Mouse (Mus musculus): ENCODE results near the gene Flad1. TPM values are rescaled to one million over a fixed set of nuclear protein-coding genes. Genes with fewer than 3 reads are reported as not detected.

Gene Flad1
- polyA plus RNA-seq, 1 experiment from 2014 or later: 26.1 TPM

GRCm38 (mm10) chr3:89406887-89407286 is 4.8 kb downstream of the Flad1 start:
- H3K4me3 ChIP-seq: no peak overlapping the region
- H3K4me1 ChIP-seq: peaks cover 8% of the 10 kb centered on the region
- WGBS: 92% methylated on average over 6 of the region's 6 CpGs
- DNase-seq (ENCODE audit: low spot score): no peak
- H3K27ac ChIP-seq: no peak overlapping the region
- H3K27me3 ChIP-seq (ENCODE audit: low read depth, poor library complexity, severe bottlenecking): no peaks in the 10 kb centered on the region
- no peaks in the 10 kb centered on the region for H3K9me3 ChIP-seq (replicated peaks)
- H3K36me3 ChIP-seq: peaks cover 48% of the 10 kb centered on the region

DNA sequence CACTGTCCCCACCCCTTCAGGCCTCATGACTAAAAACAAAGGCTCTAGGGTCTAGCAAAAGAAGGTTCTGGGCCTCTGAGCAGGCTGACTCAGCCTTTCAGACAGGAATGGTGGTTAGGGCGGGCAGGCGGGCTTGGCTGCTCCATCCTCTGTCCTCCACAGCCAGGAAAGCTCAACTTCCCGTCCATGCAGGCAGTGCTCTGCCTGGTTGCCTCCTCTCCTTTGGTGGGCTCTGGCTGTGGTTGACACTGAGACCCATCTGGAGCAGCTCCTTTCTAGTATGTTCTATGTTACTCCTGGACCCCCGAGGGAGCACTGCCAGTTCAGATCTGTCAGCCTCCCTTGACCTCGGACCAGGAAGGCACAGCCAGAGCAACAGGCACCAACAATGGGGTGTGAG is 9.0 kb downstream of the Flad1 start, which contains the start of gene Lenep:
Gene Lenep, minus strand, starts transcription at position 101 of the 400 bp plus-strand sequence.
- no peak for DNase-seq (ENCODE audit: low spot score)
- Histone ChIP-seq H3K4me3 (no peak within 1 kb of the TSS), H3K9me3 (replicated peaks) (no peaks in the 10 kb centered on the region), H3K4me1 (no peaks in the 10 kb centered on the region; the same call in 1 of the 2 replicates), H3K27me3 (ENCODE audit: low read depth, poor library complexity, severe bottlenecking) (no peaks in the 10 kb centered on the region), H3K27ac (no peak within 1 kb of the TSS), H3K36me3 (peaks cover 40% of the 10 kb centered on the region)
- WGBS: 85% methylated on average over 5 of the region's 5 CpGs

DNA sequence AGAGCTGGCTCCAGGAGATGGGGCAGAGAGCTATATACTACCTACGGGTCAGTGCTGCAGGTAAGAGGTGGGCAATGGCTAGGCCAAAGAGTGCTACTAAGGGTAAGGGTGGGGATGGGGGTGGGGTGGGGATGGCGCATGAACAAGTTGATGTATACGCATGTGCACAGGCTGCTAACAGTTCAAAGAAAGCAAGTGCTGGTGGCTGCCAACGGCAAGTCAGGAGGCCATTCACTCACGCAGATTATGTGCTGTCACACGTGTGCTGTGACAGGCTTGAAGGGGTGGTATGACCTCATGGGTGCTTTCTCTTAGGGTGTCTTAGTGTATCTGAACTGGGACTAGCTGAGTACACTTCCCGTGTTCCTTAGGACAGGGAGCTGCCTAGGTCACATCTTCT is 10.3 kb downstream of the Flad1 start:
- Histone ChIP-seq H3K9me3 (replicated peaks) (no peaks in the 10 kb centered on the region), H3K4me1 (peaks cover 7% of the 10 kb centered on the region), H3K36me3 (peaks cover 34% of the 10 kb centered on the region), H3K27ac (no peak overlapping the region), H3K27me3 (ENCODE audit: low read depth, poor library complexity, severe bottlenecking) (no peaks in the 10 kb centered on the region), H3K4me3 (no peak overlapping the region)
- no peak for DNase-seq (ENCODE audit: low spot score)
- WGBS: 88% methylated on average over 7 of the region's 7 CpGs

- H3K9me3 ChIP-seq (replicated peaks): no peaks in the 10 kb centered on the region
- WGBS: 2% methylated on average over 4 of the region's 4 CpGs
- H3K4me1 ChIP-seq: peaks cover 54% of the 10 kb centered on the region
- peak overlapping the region; percentile 88; the same call in 1 of the 2 replicates for H3K27ac ChIP-seq
- H3K4me3 ChIP-seq: peak overlapping the region; percentile 59
- H3K27me3 ChIP-seq (ENCODE audit: low read depth, poor library complexity, severe bottlenecking): peaks cover 16% of the 10 kb centered on the region
- H3K36me3 ChIP-seq: no peaks in the 10 kb centered on the region
- DNase-seq (ENCODE audit: low spot score): no peak
Measured at GRCm38 (mm10) chr3:89396654-89397005, 15.0 kb downstream of the Flad1 start.

GRCm38 (mm10) chr3:89395806-89396653 is 15.6 kb downstream of the Flad1 start:
- peaks cover 22% of the 10 kb centered on the region for H3K27me3 ChIP-seq (ENCODE audit: low read depth, poor library complexity, severe bottlenecking)
- H3K4me1 ChIP-seq: peaks cover 60% of the 10 kb centered on the region
- peak overlapping the region; percentile 59 for H3K4me3 ChIP-seq
- under 1% methylated on average over 44 of the region's 44 CpGs for WGBS
- H3K36me3 ChIP-seq: no peaks in the 10 kb centered on the region
- H3K27ac ChIP-seq: peak overlapping the region; percentile 88
- peak; percentile 84 for DNase-seq (ENCODE audit: low spot score)
- no peaks in the 10 kb centered on the region for H3K9me3 ChIP-seq (replicated peaks)

DNA sequence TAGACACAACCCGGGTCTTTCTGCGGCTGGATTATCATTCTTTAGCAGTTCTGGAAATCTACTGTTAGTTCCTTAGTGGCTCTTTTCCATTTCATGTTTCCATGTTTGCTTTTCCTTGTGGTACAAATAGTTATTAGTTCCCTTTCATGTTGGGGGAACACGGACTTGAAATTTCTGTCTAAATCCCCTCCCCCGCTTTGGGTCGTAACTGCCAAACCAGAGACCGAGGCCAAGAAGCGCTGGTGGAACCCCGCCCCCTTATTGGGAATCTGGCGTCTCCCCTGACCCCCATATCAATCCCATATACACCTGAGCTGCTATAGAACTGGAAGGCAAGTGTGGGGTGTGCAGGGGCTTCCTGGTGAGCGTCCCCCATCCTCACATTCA is 16.3 kb downstream of the Flad1 start:
- DNase-seq (ENCODE audit: low spot score): no peak
- H3K4me1 ChIP-seq: peaks cover 66% of the 10 kb centered on the region
- H3K27ac ChIP-seq: peak overlapping the region; percentile 88; the same call in 1 of the 2 replicates
- no peaks in the 10 kb centered on the region for H3K36me3 ChIP-seq
- H3K27me3 ChIP-seq (ENCODE audit: low read depth, poor library complexity, severe bottlenecking): peaks cover 29% of the 10 kb centered on the region
- WGBS: under 1% methylated on average over 10 of the region's 10 CpGs
- no peaks in the 10 kb centered on the region for H3K9me3 ChIP-seq (replicated peaks)
- H3K4me3 ChIP-seq: peak overlapping the region; percentile 59

- peak; percentile 87 for DNase-seq (ENCODE audit: low spot score)
- Histone ChIP-seq H3K4me3 (peak overlapping the region; percentile 59), H3K4me1 (peaks cover 71% of the 10 kb centered on the region), H3K36me3 (no peaks in the 10 kb centered on the region), H3K27me3 (ENCODE audit: low read depth, poor library complexity, severe bottlenecking) (peaks cover 33% of the 10 kb centered on the region), H3K9me3 (replicated peaks) (no peaks in the 10 kb centered on the region), H3K27ac (peak overlapping the region; percentile 88)
- 0% methylated on average over 12 of the region's 12 CpGs for WGBS
Measured at GRCm38 (mm10) chr3:89394894-89395256, 16.8 kb downstream of the Flad1 start.

- Histone ChIP-seq H3K27me3 (ENCODE audit: low read depth, poor library complexity, severe bottlenecking) (peaks cover 37% of the 10 kb centered on the region), H3K36me3 (no peaks in the 10 kb centered on the region), H3K27ac (peak within 1 kb of the TSS; percentile 88), H3K4me1 (peaks cover 74% of the 10 kb centered on the region), H3K4me3 (peak within 1 kb of the TSS; percentile 59), H3K9me3 (replicated peaks) (no peaks in the 10 kb centered on the region)
- DNase-seq (ENCODE audit: low spot score): peak; percentile 76
- under 1% methylated on average over 42 of the region's 42 CpGs for WGBS
Measured at GRCm38 (mm10) chr3:89394006-89394893, 17.4 kb downstream of the Flad1 start, which contains the start of gene Zbtb7b. TSS of gene Zbtb7b (minus strand) at chr3:89394776.

DNA sequence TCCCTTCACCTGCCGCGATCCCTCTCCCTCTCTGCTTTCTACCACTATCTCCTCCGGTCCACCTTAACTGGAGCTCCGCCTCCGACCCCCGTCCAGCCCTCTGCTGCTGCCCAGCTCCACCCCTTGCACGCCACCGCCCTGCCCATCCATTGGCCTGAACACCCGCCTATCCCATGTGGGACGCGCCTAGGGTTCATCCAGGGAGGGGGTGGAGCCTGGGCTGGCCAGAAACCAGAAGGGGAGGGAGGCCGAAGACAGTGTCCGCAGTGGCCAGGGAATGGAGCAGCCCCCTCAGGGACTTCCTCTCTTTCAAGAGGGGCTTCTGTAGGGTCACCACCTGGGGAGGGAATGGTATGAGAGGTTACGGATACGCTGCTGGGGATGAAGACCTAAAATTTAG is 18.1 kb downstream of the Flad1 start:
- H3K4me1 ChIP-seq: peaks cover 80% of the 10 kb centered on the region

GRCm38 (mm10) chr3:89392871-89393311 is 18.8 kb downstream of the Flad1 start:
- peaks cover 38% of the 10 kb centered on the region for H3K27me3 ChIP-seq (ENCODE audit: low read depth, poor library complexity, severe bottlenecking)
- peak; percentile 50 for DNase-seq (ENCODE audit: low spot score)
- no peaks in the 10 kb centered on the region for H3K9me3 ChIP-seq (replicated peaks)
- peak overlapping the region; percentile 59 for H3K4me3 ChIP-seq
- H3K27ac ChIP-seq: peak overlapping the region; percentile 88
- no peaks in the 10 kb centered on the region for H3K36me3 ChIP-seq
- 0% methylated on average over 20 of the region's 24 CpGs for whole genome bisulfite sequencing
- peaks cover 87% of the 10 kb centered on the region for H3K4me1 ChIP-seq

More for the DNA sequence above, 18.1 kb downstream of the Flad1 start:
- Histone ChIP-seq H3K27me3 (ENCODE audit: low read depth, poor library complexity, severe bottlenecking) (peaks cover 38% of the 10 kb centered on the region), H3K36me3 (no peaks in the 10 kb centered on the region), H3K9me3 (replicated peaks) (no peaks in the 10 kb centered on the region), H3K27ac (peak overlapping the region; percentile 88), H3K4me3 (peak overlapping the region; percentile 59)
- peak; percentile 95 for DNase-seq (ENCODE audit: low spot score)
- under 1% methylated on average over 15 of the region's 15 CpGs for WGBS

DNA sequence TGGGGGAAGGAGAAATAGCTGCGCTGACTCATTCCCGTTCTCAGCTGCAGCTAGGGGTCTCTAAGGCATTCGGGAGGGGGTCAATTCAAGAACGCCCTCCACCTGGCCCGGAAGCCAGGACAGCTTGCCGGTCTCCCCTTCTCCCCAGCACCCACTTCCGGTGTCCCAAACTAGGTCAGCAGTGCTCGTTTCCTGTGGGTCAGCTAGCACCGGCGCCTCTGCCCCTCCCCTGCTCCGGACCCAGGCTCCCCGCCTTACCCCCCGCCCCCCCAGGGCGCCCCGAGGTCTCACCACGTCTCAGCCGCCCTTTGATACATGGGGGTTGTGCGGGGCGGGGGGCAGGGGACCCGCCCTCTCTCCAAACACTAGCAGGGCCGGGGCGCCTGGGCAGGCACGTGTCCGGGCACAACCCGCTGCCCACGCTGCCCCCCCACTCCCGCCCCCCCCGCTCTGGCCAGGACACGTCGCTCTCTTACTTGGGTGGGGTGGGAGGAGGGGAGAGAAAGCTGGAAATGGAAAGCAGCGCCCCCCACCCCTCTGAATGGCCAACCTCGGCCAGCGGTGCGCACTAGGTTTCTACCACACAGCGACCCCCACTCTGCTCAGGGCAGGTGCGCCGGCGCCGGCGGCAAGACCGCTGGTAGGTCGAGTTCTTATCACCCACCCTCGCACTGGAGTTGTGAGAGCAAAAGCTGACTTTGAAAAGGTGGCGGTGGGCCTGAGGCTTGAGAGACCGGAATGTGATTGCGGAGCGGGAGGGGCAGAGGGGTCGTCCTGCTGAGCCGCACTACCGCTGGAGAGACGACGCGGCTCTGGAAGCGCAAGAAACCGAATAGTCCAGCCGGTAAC is 19.8 kb downstream of the Flad1 start:
- peak overlapping the region; percentile 88 for H3K27ac ChIP-seq
- H3K27me3 ChIP-seq (ENCODE audit: low read depth, poor library complexity, severe bottlenecking): peaks cover 41% of the 10 kb centered on the region
- peak overlapping the region; percentile 59 for H3K4me3 ChIP-seq
- H3K9me3 ChIP-seq (replicated peaks): no peaks in the 10 kb centered on the region
- H3K4me1 ChIP-seq: peaks cover 96% of the 10 kb centered on the region
- under 1% methylated on average over 56 of the region's 56 CpGs for WGBS
- no peaks in the 10 kb centered on the region for H3K36me3 ChIP-seq
- peak; percentile 68 for DNase-seq (ENCODE audit: low spot score)
